Comparison of ENCODE assay signal across 10 mouse cellular contexts in genomic region chr5:51041541-51042217, GRCm38 (mm10).
A peak's percentile ranks its signal among the peaks of the same experiment; 100 is the strongest.
DNase-seq lines count a peak whose midpoint lies in the region; ATAC-seq and TF ChIP-seq lines count a peak whose summit lies in the region.
"Had no signal": no experiment of that assay in that cellular context is flagged by ENCODE, and none has a peak within 500 bp of the region (broad histone marks: within the 10 kb centered on the region; RNA-seq: fewer than 3 reads in every experiment).

No protein-coding gene starts in this region.

- H3K27me3 ChIP-seq in intestine, postnatal 0 days (replicated peaks; ENCODE audit: control insufficient read depth, insufficient read depth, low read length): no peaks in the 10 kb centered on the region

- no peaks in the 10 kb centered on the region for H3K36me3 ChIP-seq in intestine, postnatal 0 days (ENCODE audit: control insufficient read depth, insufficient read depth)
- H3K36me3 ChIP-seq: lung, embryonic 15.5 days had no signal

- TF ChIP-seq POLR2A in bone marrow macrophage, adult 2 months (IDR thresholded peaks at IDR 0.05; ENCODE audit: borderline replicate concordance, low read depth, low read length): no peak

- H3K4me3 ChIP-seq in bone marrow macrophage, adult 2 months (ENCODE audit: insufficient read depth, low read length): no peak overlapping the region
- no peak overlapping the region for H3K4me3 ChIP-seq in intestine, postnatal 0 days (ENCODE audit: low read depth, low read length)
- H3K4me3 ChIP-seq: lung, embryonic 15.5 days had no signal

- ATAC-seq in intestine, postnatal 0 days: no peak
- ATAC-seq: inflammation-experienced regulatory T-cells, adult 6 months had no signal

- H3K4me1 ChIP-seq in bone marrow macrophage, adult 2 months (ENCODE audit: control insufficient read depth, insufficient read depth, low read length): no peaks in the 10 kb centered on the region
- H3K4me1 ChIP-seq in intestine, postnatal 0 days (replicated peaks; ENCODE audit: control insufficient read depth, insufficient read depth, low read length): no peaks in the 10 kb centered on the region
- H3K4me1 ChIP-seq: lung, embryonic 15.5 days had no signal

- no peak overlapping the region for H3K4me2 ChIP-seq in intestine, postnatal 0 days (replicated peaks; ENCODE audit: low read depth)
- H3K4me2 ChIP-seq: lung, embryonic 15.5 days had no signal

- peak; percentile 33 to 42 for DNase-seq in urinary bladder, adult 18-20 months (ENCODE audit: low spot score in 2 of 2)
- DNase-seq in urinary bladder, postnatal 4 days (ENCODE audit: low spot score in 2 of 2): no peak
- peak; percentile 28 for DNase-seq in kidney, postnatal 14 days
- no peak for DNase-seq in cerebellum, adult 11 months
- DNase-seq in testis, postnatal 14 days (ENCODE audit: low spot score): no peak
- DNase-seq: heart, postnatal 14 days had no signal

- 0 out of 2 replicates have a peak overlapping the region, but pooled peaks have one; percentile 10 for H3K27ac ChIP-seq in bone marrow macrophage, adult 2 months (ENCODE audit: insufficient read depth, low read depth, low read length)
- no peak overlapping the region for H3K27ac ChIP-seq in intestine, postnatal 0 days (ENCODE audit: low read depth, low read length)
- H3K27ac ChIP-seq: lung, embryonic 15.5 days had no signal

- H3K9me3 ChIP-seq in intestine, postnatal 0 days (ENCODE audit: control insufficient read depth): no peaks in the 10 kb centered on the region
- H3K9me3 ChIP-seq: lung, embryonic 15.5 days had no signal

- WGBS in intestine, postnatal 0 days: 73% methylated on average over 6 of the region's 6 CpGs

- no peak overlapping the region for H3K9ac ChIP-seq in intestine, postnatal 0 days (ENCODE audit: low read depth, low read length)
- H3K9ac ChIP-seq: lung, embryonic 15.5 days had no signal

- no peak for TF ChIP-seq CTCF in bone marrow macrophage, adult 2 months (IDR thresholded peaks at IDR 0.05; ENCODE audit: low read depth, low read length)
- no peak for TF ChIP-seq CTCF in intestine, postnatal 0 days (IDR thresholded peaks at IDR 0.05; ENCODE audit: low read depth)

Comparison
In these comparisons a context has a peak if more than half of its experiments do, and no peak if none do; other contexts are left out.
1. DNase-seq: peak in urinary bladder, adult 18-20 months (2 of 2) and kidney, postnatal 14 days (single experiment); none in urinary bladder, postnatal 4 days (0 of 2), cerebellum, adult 11 months (single experiment) and testis, postnatal 14 days (single experiment).